Mouse (Mus musculus) limb, embryonic 13.5 days (tissue): ENCODE data around the gene Kdm6b. TPM values are rescaled to one million over a fixed set of nuclear protein-coding genes. Genes with fewer than 3 reads are reported as not detected.

Experiments used
- ATAC-seq: fragments of 200-750 bp; cut with Nextera tagmentation; 2 replicates; pipeline ENCODE4 v1.8.0; 2017; ENCODE audit warnings: low read depth, moderate number of reproducible peaks, moderate TSS enrichment; ENCODE audit not compliant: low FRiP score
- H3K27ac ChIP-seq: fragments of 300-500 bp; sonication (generic); 2 replicates; pipeline ENCODE4 v1.5.1; 2015; ENCODE audit warnings: inconsistent platforms, mild to moderate bottlenecking, moderate library complexity
- H3K27me3 ChIP-seq: fragments of 300-500 bp; sonication (generic); 2 replicates; pipeline ENCODE4 v1.6.1; 2015; ENCODE audit warnings: mild to moderate bottlenecking, inconsistent platforms
- H3K36me3 ChIP-seq: fragments of 300-500 bp; sonication (generic); 2 replicates; pipeline ENCODE4 v1.6.1; 2015; ENCODE audit warnings: inconsistent platforms, mild to moderate bottlenecking, moderate library complexity
- H3K4me1 ChIP-seq: fragments of 300-500 bp; sonication (generic); 2 replicates; pipeline ENCODE4 v1.6.1; 2015; ENCODE audit warnings: inconsistent platforms
- H3K4me2 ChIP-seq: fragments of 300-500 bp; sonication (generic); replicated peaks from 2 replicates; pipeline ENCODE4 v1.6.1; 2015; ENCODE audit warnings: inconsistent platforms, mild to moderate bottlenecking, moderate library complexity
- H3K4me3 ChIP-seq: fragments of 300-500 bp; sonication (generic); 2 replicates; pipeline ENCODE4 v1.5.1; 2015; ENCODE audit warnings: moderate library complexity, mild to moderate bottlenecking, inconsistent platforms
- H3K9ac ChIP-seq: fragments of 300-500 bp; sonication (generic); 2 replicates; pipeline ENCODE4 v1.6.1; 2015; ENCODE audit warnings: mild to moderate bottlenecking, inconsistent platforms
- H3K9me3 ChIP-seq: fragments of 300-500 bp; sonication (generic); 2 replicates; pipeline ENCODE4 v1.6.1; 2016; ENCODE audit warnings: inconsistent platforms
- WGBS: fragments of 180-500 bp; shearing (Covaris S2); methylation state at CpG from one replicate; pipeline ENCODE4 v1.1.7; 2015; 5-methylcytosine and 5-hydroxymethylcytosine counted together
- polyA plus RNA-seq: library from polyadenylated mRNA; unstranded; fragments of >200 nt; fragmentation: Nextera tagmentation; extraction: Ambion mirVana; gene quantifications from 2 replicates; pipeline ENCODE4 v1.2.1, GENCODE M21; 2015

Kdm6b gene
- polyA plus RNA-seq, 1 experiment from 2014 or later: 47.3 TPM

- 49% methylated on average over 10 of the region's 10 CpGs for WGBS
- peaks cover 10% of the 10 kb centered on the region for H3K36me3 ChIP-seq
- ATAC-seq: peak; percentile 54; the same call in 1 of the 2 replicates
- peaks cover 12% of the 10 kb centered on the region for H3K4me1 ChIP-seq
- H3K9me3 ChIP-seq: no peaks in the 10 kb centered on the region
- H3K27ac ChIP-seq: no peak overlapping the region
- H3K9ac ChIP-seq: no peak overlapping the region
- H3K4me3 ChIP-seq: no peak overlapping the region
- H3K27me3 ChIP-seq: no peaks in the 10 kb centered on the region
- no peak overlapping the region for H3K4me2 ChIP-seq
Measured at GRCm38 (mm10) chr11:69390400-69391034, 23.0 kb downstream of the Kdm6b start.

- no peaks in the 10 kb centered on the region for H3K9me3 ChIP-seq
- no peak overlapping the region for H3K4me3 ChIP-seq
- no peak overlapping the region for H3K9ac ChIP-seq
- peak; percentile 33; the same call in 1 of the 2 replicates for ATAC-seq
- no peaks in the 10 kb centered on the region for H3K27me3 ChIP-seq
- H3K4me2 ChIP-seq: no peak overlapping the region
- peaks cover 11% of the 10 kb centered on the region for H3K36me3 ChIP-seq
- no peak overlapping the region for H3K27ac ChIP-seq
- H3K4me1 ChIP-seq: peaks cover 12% of the 10 kb centered on the region
- WGBS: 69% methylated on average over 14 of the region's 14 CpGs
Measured at GRCm38 (mm10) chr11:69389531-69390399, 23.7 kb downstream of the Kdm6b start.

GRCm38 (mm10) chr11:69388680-69389079 lies 24.8 kb downstream of the Kdm6b start:
- Histone ChIP-seq H3K27me3 (no peaks in the 10 kb centered on the region), H3K9ac (no peak overlapping the region), H3K36me3 (peaks cover 11% of the 10 kb centered on the region), H3K4me1 (peaks cover 7% of the 10 kb centered on the region; the same call in 1 of the 2 replicates), H3K4me2 (no peak overlapping the region), H3K4me3 (no peak overlapping the region), H3K27ac (no peak overlapping the region), H3K9me3 (no peaks in the 10 kb centered on the region)
- ATAC-seq: no peak
- WGBS: 92% methylated on average over 4 of the region's 4 CpGs

- no peak for ATAC-seq
- WGBS: 74% methylated on average over 7 of the region's 7 CpGs
Measured at GRCm38 (mm10) chr11:69386758-69387157, 26.7 kb downstream of the Kdm6b start.

GRCm38 (mm10) chr11:69384979-69385378 lies 28.5 kb downstream of the Kdm6b start:
- Histone ChIP-seq H3K4me2 (no peak overlapping the region), H3K4me3 (no peak overlapping the region), H3K9ac (0 out of 2 replicates have a peak overlapping the region, but pooled peaks have one; percentile 25), H3K27ac (no peak overlapping the region), H3K36me3 (peaks cover 15% of the 10 kb centered on the region; the same call in 1 of the 2 replicates), H3K9me3 (no peaks in the 10 kb centered on the region), H3K4me1 (peaks cover 11% of the 10 kb centered on the region; the same call in 1 of the 2 replicates), H3K27me3 (no peaks in the 10 kb centered on the region)
- no peak for ATAC-seq
- WGBS: 75% methylated on average over 6 of the region's 6 CpGs

More at GRCm38 (mm10) chr11:69386758-69387157, 26.7 kb downstream of the Kdm6b start:
- Histone ChIP-seq H3K36me3 (peaks cover 11% of the 10 kb centered on the region; the same call in 1 of the 2 replicates), H3K27me3 (no peaks in the 10 kb centered on the region), H3K9me3 (no peaks in the 10 kb centered on the region), H3K4me1 (peaks cover 13% of the 10 kb centered on the region; the same call in 1 of the 2 replicates), H3K4me2 (no peak overlapping the region), H3K27ac (no peak overlapping the region), H3K4me3 (no peak overlapping the region), H3K9ac (no peak overlapping the region)

GRCm38 (mm10) chr11:69382478-69383105 lies 30.9 kb downstream of the Kdm6b start:
- 66% methylated on average over 10 of the region's 10 CpGs for WGBS
- H3K9me3 ChIP-seq: no peaks in the 10 kb centered on the region
- no peaks in the 10 kb centered on the region for H3K27me3 ChIP-seq
- no peak overlapping the region for H3K9ac ChIP-seq
- H3K27ac ChIP-seq: no peak overlapping the region
- H3K4me1 ChIP-seq: 0 out of 2 replicates have a peak, but pooled peaks cover 6% of the 10 kb centered on the region
- H3K4me3 ChIP-seq: no peak overlapping the region
- peaks cover 21% of the 10 kb centered on the region for H3K36me3 ChIP-seq
- ATAC-seq: no peak
- no peak overlapping the region for H3K4me2 ChIP-seq

GRCm38 (mm10) chr11:69381356-69381755 lies 32.1 kb downstream of the Kdm6b start:
- H3K36me3 ChIP-seq: peaks cover 33% of the 10 kb centered on the region
- H3K4me2 ChIP-seq: no peak overlapping the region
- no peak overlapping the region for H3K9ac ChIP-seq
- no peaks in the 10 kb centered on the region for H3K27me3 ChIP-seq
- H3K9me3 ChIP-seq: no peaks in the 10 kb centered on the region
- ATAC-seq: no peak
- 0 out of 2 replicates have a peak, but pooled peaks cover 6% of the 10 kb centered on the region for H3K4me1 ChIP-seq
- no peak overlapping the region for H3K27ac ChIP-seq
- no peak overlapping the region for H3K4me3 ChIP-seq
- WGBS: 82% methylated on average over 6 of the region's 6 CpGs

GRCm38 (mm10) chr11:69379600-69379999 lies 33.9 kb downstream of the Kdm6b start:
- H3K9me3 ChIP-seq: no peaks in the 10 kb centered on the region
- no peak overlapping the region for H3K4me2 ChIP-seq
- no peaks in the 10 kb centered on the region for H3K27me3 ChIP-seq
- no peak overlapping the region for H3K9ac ChIP-seq
- no peak for ATAC-seq
- peaks cover 36% of the 10 kb centered on the region for H3K36me3 ChIP-seq
- H3K4me1 ChIP-seq: 0 out of 2 replicates have a peak, but pooled peaks cover 6% of the 10 kb centered on the region
- 83% methylated on average over 3 of the region's 3 CpGs for WGBS
- no peak overlapping the region for H3K4me3 ChIP-seq
- H3K27ac ChIP-seq: no peak overlapping the region

- Histone ChIP-seq H3K4me1 (0 out of 2 replicates have a peak, but pooled peaks cover 4% of the 10 kb centered on the region), H3K36me3 (peaks cover 41% of the 10 kb centered on the region), H3K27ac (no peak overlapping the region), H3K27me3 (no peaks in the 10 kb centered on the region), H3K4me2 (no peak overlapping the region), H3K9ac (no peak overlapping the region), H3K4me3 (no peak overlapping the region), H3K9me3 (no peaks in the 10 kb centered on the region)
- ATAC-seq: no peak
- WGBS: 88% methylated on average over 3 of the region's 3 CpGs
Measured at GRCm38 (mm10) chr11:69377766-69378165, 35.7 kb downstream of the Kdm6b start.

GRCm38 (mm10) chr11:69375646-69376045 lies 37.8 kb downstream of the Kdm6b start:
- no peak overlapping the region for H3K27ac ChIP-seq
- H3K4me3 ChIP-seq: no peak overlapping the region
- no peak overlapping the region for H3K9ac ChIP-seq
- WGBS: 87% methylated on average over 4 of the region's 4 CpGs
- no peak for ATAC-seq
- H3K4me2 ChIP-seq: no peak overlapping the region
- H3K27me3 ChIP-seq: no peaks in the 10 kb centered on the region
- H3K36me3 ChIP-seq: peaks cover 47% of the 10 kb centered on the region
- H3K9me3 ChIP-seq: no peaks in the 10 kb centered on the region
- peaks cover 20% of the 10 kb centered on the region for H3K4me1 ChIP-seq

- Histone ChIP-seq H3K9ac (no peak overlapping the region), H3K4me3 (no peak overlapping the region)
Measured at GRCm38 (mm10) chr11:69373223-69373965, 40.1 kb downstream of the Kdm6b start.

More at GRCm38 (mm10) chr11:69373223-69373965, 40.1 kb downstream of the Kdm6b start:
- WGBS: 91% methylated on average over 16 of the region's 16 CpGs
- no peak for ATAC-seq
- H3K4me1 ChIP-seq: peaks cover 27% of the 10 kb centered on the region
- no peak overlapping the region for H3K27ac ChIP-seq
- H3K27me3 ChIP-seq: no peaks in the 10 kb centered on the region
- no peak overlapping the region for H3K4me2 ChIP-seq
- peaks cover 43% of the 10 kb centered on the region for H3K36me3 ChIP-seq
- H3K9me3 ChIP-seq: no peaks in the 10 kb centered on the region
